Mouse (Mus musculus) Muller cell, postnatal 12 days (primary cell): ENCODE measurements around the gene Gm29776.

ENCODE experiments used
- DNase-seq: peaks from one replicate; pipeline ENCODE4 v3.0.0-alpha.2; 2015; ENCODE audit errors: inconsistent ontology term

Gene Gm29776

DNA sequence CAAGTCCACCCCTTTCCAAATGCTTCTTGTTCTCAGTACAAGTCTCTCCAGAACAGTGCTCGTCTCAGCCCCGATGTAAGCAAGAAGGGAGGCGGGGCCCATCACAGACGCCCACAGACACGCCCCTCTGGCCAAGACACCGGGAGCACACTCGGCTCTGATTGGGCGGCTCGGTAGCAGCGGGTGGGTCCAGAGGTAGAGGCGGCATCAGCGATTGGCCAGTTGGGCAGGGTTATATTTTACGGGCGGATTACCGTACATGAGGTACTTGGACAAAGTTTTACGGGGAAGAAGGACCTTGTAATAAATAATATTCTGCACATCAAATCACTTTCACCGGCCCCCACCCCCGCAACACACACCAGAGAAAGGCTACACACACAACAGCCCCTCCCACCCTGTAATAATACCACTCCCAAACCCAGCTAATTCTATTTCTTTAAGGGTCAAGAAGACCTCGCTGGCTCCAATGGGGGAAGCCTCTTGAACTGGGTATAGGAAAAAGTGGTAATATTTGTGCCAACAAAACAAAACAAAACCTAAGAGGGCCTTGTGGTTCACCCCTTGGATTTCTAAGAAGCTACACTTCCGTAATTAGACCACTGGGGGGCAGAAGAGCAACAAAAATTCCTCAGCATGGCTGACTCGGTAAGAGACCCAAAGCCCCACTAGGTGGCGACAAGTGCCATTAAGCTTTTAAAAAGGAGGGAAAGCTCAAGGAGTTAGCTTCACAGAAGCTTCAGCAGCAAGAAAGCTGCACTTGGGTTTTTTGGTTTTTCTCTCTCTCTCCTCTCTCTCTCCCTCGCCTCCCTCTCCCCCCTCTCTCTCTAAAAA is 47.8 kb downstream of the Gm29776 start:
- peak; percentile 75 for DNase-seq

DNA sequence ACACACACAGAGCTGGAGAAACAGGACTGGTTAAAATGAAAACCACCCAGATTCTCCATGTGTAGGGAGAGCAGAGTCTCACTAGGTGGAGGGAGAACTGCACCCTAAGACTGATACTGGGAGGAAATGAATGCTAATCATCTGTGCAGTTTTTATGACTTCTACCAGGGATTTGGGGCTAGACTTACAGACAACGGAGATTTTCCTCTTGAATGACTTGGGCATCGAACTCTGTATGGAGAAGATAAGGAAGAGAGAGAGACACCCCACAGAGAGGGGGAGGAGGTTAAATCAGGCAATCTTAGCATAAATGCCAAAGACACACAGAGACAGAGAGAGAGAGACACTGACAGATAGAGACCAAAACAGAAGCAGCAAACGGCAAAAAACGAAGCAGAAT is 50.7 kb downstream of the Gm29776 start:
- no peak for DNase-seq

DNA sequence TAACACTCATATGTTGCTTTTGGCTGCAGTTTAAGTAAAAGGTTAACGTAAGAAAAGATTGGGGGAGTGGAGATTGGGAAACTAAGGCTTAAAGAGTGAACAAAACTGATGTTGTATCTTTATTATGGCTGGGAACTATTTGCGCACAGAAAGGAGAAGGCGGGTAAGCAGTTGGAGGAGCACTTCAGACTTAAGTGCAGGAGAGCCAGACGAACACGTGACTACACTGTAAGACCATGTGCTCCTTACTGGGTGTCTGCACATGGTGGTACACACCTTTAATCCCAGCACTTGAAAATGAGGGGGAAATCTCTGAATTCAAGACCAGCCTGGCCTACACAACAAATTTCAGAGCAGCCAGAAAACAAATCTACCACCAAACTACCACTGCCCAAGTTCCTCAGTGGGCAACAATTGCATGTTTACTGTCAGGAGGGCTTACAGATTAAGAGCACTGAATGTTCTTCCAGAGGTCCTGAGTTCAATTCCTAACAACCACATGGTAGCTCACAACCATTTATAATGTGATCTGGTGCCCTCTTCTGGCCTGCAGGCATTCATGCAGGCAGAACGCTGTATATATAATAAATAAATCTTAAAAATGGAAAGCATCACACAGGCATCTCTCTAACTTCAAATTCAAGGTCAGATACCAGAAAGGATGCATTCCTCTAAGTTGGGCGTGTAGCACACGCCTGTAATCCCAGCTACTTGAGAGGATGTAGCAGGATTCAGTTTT is 51.6 kb downstream of the Gm29776 start:
- DNase-seq: no peak

DNA sequence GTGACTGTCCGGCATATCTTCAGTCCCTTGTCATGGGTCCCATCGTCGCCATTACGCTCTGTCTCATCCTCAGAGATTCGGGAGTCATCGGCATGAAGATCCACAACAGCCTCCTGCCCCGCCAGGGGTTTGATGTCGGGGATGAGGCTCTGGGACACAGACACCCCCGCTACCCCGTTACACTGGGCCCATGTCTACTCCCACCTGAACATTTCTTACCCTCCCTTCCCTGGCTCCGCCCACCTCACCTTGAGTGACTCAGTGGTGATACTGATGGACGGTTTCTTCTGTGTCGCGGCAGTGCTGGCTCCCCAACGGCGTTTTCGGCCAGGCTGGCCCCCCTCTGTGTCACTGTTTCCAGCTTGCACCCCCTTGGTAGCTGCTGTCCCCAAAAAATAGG is 52.2 kb downstream of the Gm29776 start:
- DNase-seq: no peak

DNA sequence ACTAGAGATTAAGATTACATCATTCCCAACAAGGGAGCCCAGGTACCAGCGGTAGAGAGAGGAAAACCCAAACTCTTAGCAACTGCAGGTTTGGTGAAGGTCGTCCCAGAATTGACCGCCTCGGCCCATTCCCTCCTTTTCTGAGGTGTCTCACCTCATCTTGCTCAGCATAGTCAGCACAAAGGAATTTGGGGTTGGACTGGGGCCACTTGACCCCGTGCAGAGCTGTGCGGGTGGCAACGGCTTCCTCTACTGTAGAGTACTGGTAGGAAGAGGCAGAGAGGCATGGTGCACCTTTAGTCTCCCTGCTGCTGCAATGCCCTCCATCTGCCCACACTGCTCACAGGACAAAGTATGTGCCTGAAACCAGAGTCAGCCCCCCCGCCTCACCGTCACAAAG is 54.3 kb downstream of the Gm29776 start:
- DNase-seq: peak; percentile 32

DNA sequence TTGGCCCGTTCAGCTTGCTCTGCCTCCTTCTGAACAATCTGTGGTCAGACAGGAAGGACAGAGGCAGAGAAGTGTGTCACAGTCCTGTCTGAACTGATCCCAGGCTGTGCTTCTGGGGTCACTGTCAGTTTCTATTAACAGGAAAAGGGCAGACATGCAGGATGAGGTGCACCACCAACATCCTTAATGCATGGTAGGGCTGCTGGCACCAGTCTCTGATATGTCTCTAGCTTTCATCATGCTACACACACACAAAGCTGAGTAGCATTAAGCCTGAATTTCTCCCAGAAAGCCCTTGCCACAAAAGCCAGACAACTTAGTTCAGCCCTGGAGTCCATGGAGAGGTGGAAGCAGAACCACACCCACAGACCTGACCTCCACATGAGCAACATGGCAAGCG is 55.6 kb downstream of the Gm29776 start:
- no peak for DNase-seq
